14 mouse cellular contexts compared by ENCODE assay signal in the genomic region with DNA sequence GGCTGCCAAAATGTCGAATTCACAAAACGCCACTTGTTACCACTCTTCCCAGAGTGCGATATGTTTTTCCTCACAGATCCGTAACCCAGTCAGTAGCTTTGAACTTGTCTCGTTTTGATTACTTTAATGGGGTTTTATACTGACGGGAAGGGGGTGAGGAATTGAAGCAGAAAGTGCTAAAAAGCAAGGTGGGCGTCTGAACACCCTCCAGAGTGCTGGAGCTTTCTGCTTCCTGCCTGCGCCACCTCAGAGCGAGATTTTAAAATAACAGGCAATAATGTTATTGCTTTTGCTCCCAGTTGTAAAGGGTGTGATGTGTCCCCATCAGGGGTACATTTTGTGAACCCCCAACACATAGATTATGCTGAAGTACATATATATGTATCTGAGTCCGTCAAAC.
"Had no signal": no experiment of that assay in that cellular context is flagged by ENCODE, and none has a peak within 500 bp of the region (broad histone marks: within the 10 kb centered on the region; RNA-seq: fewer than 3 reads in every experiment).

No protein-coding gene starts in this region.

- H3K4me3 ChIP-seq: megakaryocyte, embryonic 14.5 days; midbrain, embryonic 13.5 days; midbrain, embryonic 15.5 days; neural tube, embryonic 12.5 days; stomach, embryonic 15.5 days had no signal

- ATAC-seq: midbrain, embryonic 13.5 days; midbrain, embryonic 15.5 days had no signal

- DNase-seq: lung, adult 18-20 months; lung, embryonic 14.5 days; lung, postnatal 10 days; lung, postnatal 4 days; right cerebral cortex, postnatal 14 days; thymus, adult 2 months; thymus, postnatal 25 days; thymus, postnatal 4 days had no signal

- H3K27ac ChIP-seq: midbrain, embryonic 13.5 days; midbrain, embryonic 15.5 days; neural tube, embryonic 12.5 days; stomach, embryonic 15.5 days; stomach, postnatal 0 days had no signal

- H3K4me1 ChIP-seq: midbrain, embryonic 13.5 days; stomach, embryonic 15.5 days had no signal
